Mouse (Mus musculus) olfactory bulb, adult 2 months (tissue): Measurements from ENCODE around the gene Csrp3. TPM values are rescaled to one million over a fixed set of nuclear protein-coding genes. Genes with fewer than 3 reads are reported as not detected.

Experiments
- H3K27ac ChIP-seq: fragments of 200-500 bp; 2 replicates; pipeline ENCODE4 v1.5.1; 2012; ENCODE audit warnings: low read depth, low read length; ENCODE audit not compliant: insufficient read depth
- H3K4me1 ChIP-seq: fragments of 200-500 bp; 2 replicates; pipeline ENCODE4 v1.6.1; 2012; ENCODE audit warnings: low read length; ENCODE audit not compliant: control insufficient read depth, insufficient read depth
- H3K4me3 ChIP-seq: fragments of 200-500 bp; 2 replicates; pipeline ENCODE4 v1.5.1; 2012; ENCODE audit warnings: mild to moderate bottlenecking, low read depth, low read length, moderate library complexity; ENCODE audit not compliant: insufficient read depth
- CTCF ChIP-seq: fragments of 200-500 bp; IDR thresholded peaks from 2 replicates; pipeline ENCODE4 v1.5.1; 2012; ENCODE audit warnings: low read depth, mild to moderate bottlenecking, low read length, moderate library complexity; ENCODE audit not compliant: insufficient read depth
- POLR2A ChIP-seq: fragments of 200-500 bp; IDR thresholded peaks from 2 replicates; pipeline ENCODE4 v1.6.1; 2012; ENCODE audit warnings: mild to moderate bottlenecking, low read depth, low read length, moderate library complexity; ENCODE audit not compliant: insufficient read depth
- WGBS: fragments of 180-500 bp; shearing (Covaris S2); methylation state at CpG from one replicate; pipeline ENCODE4 v1.1.7; 2018; 5-methylcytosine and 5-hydroxymethylcytosine counted together
- polyA plus RNA-seq: library from polyadenylated mRNA; stranded (reverse); fragments of >200 nt; gene quantifications from 2 replicates; pipeline ENCODE4 v1.2.4, GENCODE M21; 2012; ENCODE audit warnings: low replicate concordance; ENCODE audit not compliant: missing spikeins, insufficient read depth, insufficient read length

Gene Csrp3
- polyA plus RNA-seq, 1 experiment: not detected

GRCm38 (mm10) chr7:48838434-48838833 is 9.4 kb downstream of the Csrp3 start:
- H3K27ac ChIP-seq: no peak overlapping the region
- H3K4me3 ChIP-seq: no peak overlapping the region
- TF ChIP-seq CTCF (no peak), POLR2A (no peak)
- WGBS: 69% methylated on average over 2 of the region's 2 CpGs
- H3K4me1 ChIP-seq: peaks cover 8% of the 10 kb centered on the region

- Histone ChIP-seq H3K4me3 (no peak overlapping the region), H3K27ac (no peak overlapping the region), H3K4me1 (peaks cover 8% of the 10 kb centered on the region)
- 77% methylated on average over 6 of the region's 6 CpGs for WGBS
- TF ChIP-seq CTCF: no peak
- TF ChIP-seq POLR2A: no peak
These were observed 10.9 kb downstream of the Csrp3 start for GRCm38 (mm10) chr7:48836949-48837348.

GRCm38 (mm10) chr7:48834989-48835626 is 12.7 kb downstream of the Csrp3 start:
- WGBS: 58% methylated on average over 12 of the region's 12 CpGs
- Histone ChIP-seq H3K4me1 (peaks cover 8% of the 10 kb centered on the region), H3K27ac (peak overlapping the region; percentile 49; the same call in 1 of the 2 replicates), H3K4me3 (no peak overlapping the region)
- TF ChIP-seq POLR2A (no peak), CTCF (no peak)

GRCm38 (mm10) chr7:48834371-48834970 is 13.4 kb downstream of the Csrp3 start:
- 37% methylated on average over 4 of the region's 4 CpGs for WGBS
- Histone ChIP-seq H3K4me1 (peaks cover 8% of the 10 kb centered on the region), H3K27ac (0 out of 2 replicates have a peak overlapping the region, but pooled peaks have one; percentile 32), H3K4me3 (no peak overlapping the region)
- TF ChIP-seq CTCF (no peak), POLR2A (no peak)

GRCm38 (mm10) chr7:48832735-48833134 is 15.1 kb downstream of the Csrp3 start:
- no peak overlapping the region for H3K27ac ChIP-seq
- 93% methylated on average over 1 of the region's 1 CpGs for WGBS
- H3K4me1 ChIP-seq: peaks cover 8% of the 10 kb centered on the region
- no peak overlapping the region for H3K4me3 ChIP-seq
- no peak for TF ChIP-seq CTCF

GRCm38 (mm10) chr7:48830395-48830794 is 17.4 kb downstream of the Csrp3 start:
- TF ChIP-seq CTCF: no peak
- TF ChIP-seq POLR2A: no peak
- H3K4me1 ChIP-seq: peaks cover 6% of the 10 kb centered on the region
- no peak overlapping the region for H3K4me3 ChIP-seq
- WGBS: 48% methylated on average over 2 of the region's 2 CpGs
- H3K27ac ChIP-seq: no peak overlapping the region

GRCm38 (mm10) chr7:48829177-48829910 is 18.5 kb downstream of the Csrp3 start:
- no peak overlapping the region for H3K4me3 ChIP-seq
- 85% methylated on average over 5 of the region's 5 CpGs for WGBS
- no peak overlapping the region for H3K27ac ChIP-seq
- no peak for TF ChIP-seq CTCF
- no peak for TF ChIP-seq POLR2A
- no peaks in the 10 kb centered on the region for H3K4me1 ChIP-seq

GRCm38 (mm10) chr7:48825170-48825569 is 22.7 kb downstream of the Csrp3 start:
- TF ChIP-seq POLR2A (no peak), CTCF (no peak)

GRCm38 (mm10) chr7:48824671-48825070 is 23.2 kb downstream of the Csrp3 start:
- WGBS: 91% methylated on average over 1 of the region's 1 CpGs

More at GRCm38 (mm10) chr7:48825170-48825569, 22.7 kb downstream of the Csrp3 start:
- no peak overlapping the region for H3K4me3 ChIP-seq
- 95% methylated on average over 6 of the region's 6 CpGs for WGBS
- H3K4me1 ChIP-seq: no peaks in the 10 kb centered on the region
- H3K27ac ChIP-seq: no peak overlapping the region

More at GRCm38 (mm10) chr7:48824671-48825070, 23.2 kb downstream of the Csrp3 start:
- Histone ChIP-seq H3K4me3 (no peak overlapping the region), H3K4me1 (no peaks in the 10 kb centered on the region), H3K27ac (no peak overlapping the region)
- no peak for TF ChIP-seq CTCF
- no peak for TF ChIP-seq POLR2A
